Mouse (Mus musculus) lung, postnatal 0 days (tissue): Measurements from ENCODE around the gene Ccdc58. TPM values are rescaled to one million over a fixed set of nuclear protein-coding genes. Genes with fewer than 3 reads are reported as not detected.
"Not testable (repeated sequence)": the region's sequence is repeated elsewhere in the genome, so short reads cannot be mapped to it uniquely, and the experiment has no call there.

Experiments used
- ATAC-seq: fragments of 200-750 bp; cut with Nextera tagmentation; 2 replicates; pipeline ENCODE4 v1.8.0; 2017; ENCODE audit warnings: moderate library complexity
- DNase-seq: peaks from one replicate; pipeline ENCODE4 v3.0.0-alpha.2; 2016; ENCODE audit warnings: low spot score
- H3K27ac ChIP-seq: fragments of 300-500 bp; sonication (generic); 2 replicates; pipeline ENCODE4 v1.5.1; 2014; ENCODE audit warnings: antibody characterized with exemption, mild to moderate bottlenecking, low read length, mixed read lengths
- H3K27me3 ChIP-seq: fragments of 300-500 bp; sonication (generic); replicated peaks from 2 replicates; pipeline ENCODE4 v1.6.1; 2014; ENCODE audit warnings: low read length, mixed read lengths; ENCODE audit not compliant: insufficient read depth
- H3K36me3 ChIP-seq: fragments of 300-500 bp; sonication (generic); 2 replicates; pipeline ENCODE4 v1.6.1; 2014; ENCODE audit warnings: low read length, mixed read lengths; ENCODE audit not compliant: insufficient read depth
- H3K4me1 ChIP-seq: fragments of 300-500 bp; sonication (generic); 2 replicates; pipeline ENCODE4 v1.6.1; 2014; ENCODE audit warnings: antibody characterized with exemption, low read depth, low read length, mixed read lengths; ENCODE audit not compliant: insufficient read depth
- H3K4me2 ChIP-seq: fragments of 300-500 bp; sonication (generic); replicated peaks from 2 replicates; pipeline ENCODE4 v1.6.1; 2014; ENCODE audit warnings: low read depth, mild to moderate bottlenecking, low read length, moderate library complexity, mixed read lengths
- H3K4me3 ChIP-seq: fragments of 300-500 bp; sonication (generic); 2 replicates; pipeline ENCODE4 v1.5.1; 2014; ENCODE audit warnings: low read depth, low read length
- H3K9ac ChIP-seq: fragments of 300-500 bp; sonication (generic); replicated peaks from 2 replicates; pipeline ENCODE4 v1.6.1; 2014; ENCODE audit warnings: low read depth, mild to moderate bottlenecking
- H3K9me3 ChIP-seq: fragments of 300-500 bp; sonication (generic); 2 replicates; pipeline ENCODE4 v1.6.1; 2016; ENCODE audit warnings: low read length, mixed read lengths
- CTCF ChIP-seq: IDR thresholded peaks from 2 replicates; pipeline ENCODE4 v1.5.1; 2016; ENCODE audit warnings: antibody characterized with exemption, mild to moderate bottlenecking
- EP300 ChIP-seq: IDR thresholded peaks from 2 replicates; pipeline ENCODE4 v1.6.1; 2016; ENCODE audit warnings: antibody characterized with exemption, mild to moderate bottlenecking, control low read depth
- WGBS: fragments of 180-500 bp; shearing (Covaris S2); extraction: QIAGEN DNeasy Blood & Tissue Kit; methylation state at CpG from one replicate; pipeline ENCODE4 v1.1.7; 2014; 5-methylcytosine and 5-hydroxymethylcytosine counted together
- polyA plus RNA-seq: library from polyadenylated mRNA; unstranded; fragments of >200 nt; fragmentation: Nextera tagmentation; extraction: Ambion mirVana; gene quantifications from 2 replicates; pipeline ENCODE4 v1.2.1, GENCODE M21; 2015

The Ccdc58 gene
- polyA plus RNA-seq, 1 experiment from 2014 or later, result 36.4 TPM

GRCm38 (mm10) chr16:36102211-36102610 is 30.7 kb downstream of the Ccdc58 start:
- ATAC-seq (no peak), DNase-seq (no peak)
- WGBS, result 88% methylated on average over 1 of the region's 1 CpGs
- Histone ChIP-seq H3K36me3 (no peaks in the 10 kb centered on the region), H3K9me3 (no peaks in the 10 kb centered on the region), H3K27me3 (no peaks in the 10 kb centered on the region), H3K4me3 (no peak overlapping the region), H3K4me2 (no peak overlapping the region), H3K27ac (no peak overlapping the region), H3K4me1 (no peaks in the 10 kb centered on the region), H3K9ac (no peak overlapping the region)
- TF ChIP-seq EP300, result no peak

- H3K4me3 ChIP-seq, H3K4me1 ChIP-seq, H3K4me2 ChIP-seq, H3K27ac ChIP-seq, ATAC-seq, DNase-seq, H3K27me3 ChIP-seq, H3K9me3 ChIP-seq, H3K9ac ChIP-seq, H3K36me3 ChIP-seq: not testable (repeated sequence)
Observed at GRCm38 (mm10) chr16:36111486-36111885, 40.0 kb downstream of the Ccdc58 start.

GRCm38 (mm10) chr16:36115751-36116150 is 44.3 kb downstream of the Ccdc58 start:
- not testable (repeated sequence) for DNase-seq, H3K9me3 ChIP-seq, H3K4me3 ChIP-seq, H3K27ac ChIP-seq, H3K4me2 ChIP-seq, H3K4me1 ChIP-seq, ATAC-seq, H3K9ac ChIP-seq, H3K27me3 ChIP-seq, H3K36me3 ChIP-seq
- 91% methylated on average over 6 of the region's 6 CpGs for WGBS

- WGBS, result 75% methylated on average over 7 of the region's 7 CpGs
- Histone ChIP-seq H3K36me3 (no peaks in the 10 kb centered on the region), H3K4me3 (no peak overlapping the region), H3K4me1 (no peaks in the 10 kb centered on the region), H3K9ac (no peak overlapping the region), H3K4me2 (no peak overlapping the region), H3K27me3 (no peaks in the 10 kb centered on the region), H3K27ac (no peak overlapping the region), H3K9me3 (no peaks in the 10 kb centered on the region)
- TF ChIP-seq CTCF (no peak), EP300 (no peak)
- DNase-seq, result no peak
- no peak for ATAC-seq
Observed at GRCm38 (mm10) chr16:36128092-36128491, 56.6 kb downstream of the Ccdc58 start.

- Histone ChIP-seq H3K4me2 (no peak within 1 kb of the TSS), H3K27ac (no peak within 1 kb of the TSS), H3K9ac (no peak within 1 kb of the TSS), H3K9me3 (no peaks in the 10 kb centered on the region), H3K4me3 (no peak within 1 kb of the TSS), H3K4me1 (no peaks in the 10 kb centered on the region), H3K27me3 (no peaks in the 10 kb centered on the region), H3K36me3 (no peaks in the 10 kb centered on the region)
- ATAC-seq (no peak), DNase-seq (no peak)
- WGBS, result 65% methylated on average over 1 of the region's 1 CpGs
- TF ChIP-seq EP300 (no peak), CTCF (no peak)
Observed at GRCm38 (mm10) chr16:36131141-36131540, 59.7 kb downstream of the Ccdc58 start, which contains the start of gene Csta1. Gene Csta1 (minus strand): TSS chr16:36131241.

- WGBS, result 58% methylated on average over 2 of the region's 2 CpGs
- no peak overlapping the region for H3K4me2 ChIP-seq
- no peaks in the 10 kb centered on the region for H3K9me3 ChIP-seq
- H3K36me3 ChIP-seq, result no peaks in the 10 kb centered on the region
- H3K27me3 ChIP-seq, result no peaks in the 10 kb centered on the region
- DNase-seq (no peak), ATAC-seq (no peak)
- TF ChIP-seq CTCF, result no peak
- TF ChIP-seq EP300, result no peak
- H3K4me1 ChIP-seq, result no peaks in the 10 kb centered on the region
- no peak overlapping the region for H3K4me3 ChIP-seq
- H3K27ac ChIP-seq, result no peak overlapping the region
- no peak overlapping the region for H3K9ac ChIP-seq
Observed at GRCm38 (mm10) chr16:36138201-36138600, 66.7 kb downstream of the Ccdc58 start.

Other genes starting within 250 kb of the Ccdc58 start
- gene Parp14, start 200.1 kb upstream of the Ccdc58 start, polyA plus RNA-seq, result 2.9 and 3.8 TPM in 2 replicates
- 14.2 and 14.6 TPM in 2 replicates for gene Parp9, start 133.2 kb upstream of the Ccdc58 start, polyA plus RNA-seq
- gene Dtx3l, start 132.5 kb upstream of the Ccdc58 start, polyA plus RNA-seq, result 6.2 and 6.4 TPM in 2 replicates
- gene Kpna1, start 92.9 kb upstream of the Ccdc58 start, polyA plus RNA-seq, result 16.7 and 19.0 TPM in 2 replicates
- gene Wdr5b, start 30.5 kb upstream of the Ccdc58 start, polyA plus RNA-seq, result 5.4 and 5.8 TPM in 2 replicates
- 213 and 234 TPM in 2 replicates for gene Fam162a, start 91 bp upstream of the Ccdc58 start, polyA plus RNA-seq
- gene Csta1, start 59.6 kb downstream of the Ccdc58 start, polyA plus RNA-seq, result 0.04 TPM in 1 of 2 replicates, not detected in the other
- gene Stfa2l1, start 85.1 kb downstream of the Ccdc58 start, polyA plus RNA-seq, result 29.2 and 33.1 TPM in 2 replicates
- 45.8 and 58.3 TPM in 2 replicates for gene Gm5483, start 112.5 kb downstream of the Ccdc58 start, polyA plus RNA-seq
- 5.7 and 5.8 TPM in 2 replicates for gene Gm5416, start 138.7 kb downstream of the Ccdc58 start, polyA plus RNA-seq
- 19.0 and 24.4 TPM in 2 replicates for gene 2010005H15Rik, start 149.8 kb downstream of the Ccdc58 start, polyA plus RNA-seq
- 83.8 and 88.0 TPM in 2 replicates for gene Stfa1, start 205.3 kb downstream of the Ccdc58 start, polyA plus RNA-seq